Mouse (Mus musculus) hindbrain, embryonic 15.5 days (tissue): ENCODE results near the gene Nadk. TPM values are rescaled to one million over a fixed set of nuclear protein-coding genes. Genes with fewer than 3 reads are reported as not detected.

Source experiments
- ATAC-seq: fragments of 200-750 bp; cut with Nextera tagmentation; 2 replicates; pipeline ENCODE4 v1.8.0; 2017; ENCODE audit warnings: low read depth, moderate number of reproducible peaks, moderate TSS enrichment; ENCODE audit not compliant: low FRiP score
- H3K27ac ChIP-seq: fragments of 300-500 bp; sonication (generic); replicated peaks from 2 replicates; pipeline ENCODE4 v1.5.1; 2015; ENCODE audit warnings: mild to moderate bottlenecking, inconsistent platforms
- H3K27me3 ChIP-seq: fragments of 300-500 bp; sonication (generic); 2 replicates; pipeline ENCODE4 v1.6.1; 2015; ENCODE audit warnings: control low read depth, inconsistent platforms
- H3K36me3 ChIP-seq: fragments of 300-500 bp; sonication (generic); 2 replicates; pipeline ENCODE4 v1.6.1; 2015; ENCODE audit warnings: control low read depth, inconsistent platforms
- H3K4me1 ChIP-seq: fragments of 300-500 bp; sonication (generic); replicated peaks from 2 replicates; pipeline ENCODE4 v1.6.1; 2015; ENCODE audit warnings: control low read depth, inconsistent platforms
- H3K4me2 ChIP-seq: fragments of 300-500 bp; sonication (generic); 2 replicates; pipeline ENCODE4 v1.6.1; 2015; ENCODE audit warnings: moderate library complexity, mild to moderate bottlenecking, inconsistent platforms
- H3K4me3 ChIP-seq: fragments of 300-500 bp; sonication (generic); 2 replicates; pipeline ENCODE4 v1.5.1; 2015; ENCODE audit warnings: mild to moderate bottlenecking, inconsistent platforms
- H3K9ac ChIP-seq: fragments of 300-500 bp; sonication (generic); 2 replicates; pipeline ENCODE4 v1.6.1; 2015; ENCODE audit warnings: inconsistent platforms
- H3K9me3 ChIP-seq: fragments of 300-500 bp; sonication (generic); 2 replicates; pipeline ENCODE4 v1.6.1; 2016; ENCODE audit warnings: control low read depth, inconsistent platforms
- WGBS: fragments of 180-500 bp; shearing (Covaris S2); methylation state at CpG from one replicate; pipeline ENCODE4 v1.1.7; 2015; 5-methylcytosine and 5-hydroxymethylcytosine counted together
- polyA plus RNA-seq: library from polyadenylated mRNA; unstranded; fragments of >200 nt; fragmentation: Nextera tagmentation; extraction: Ambion mirVana; gene quantifications from 2 replicates; pipeline ENCODE4 v1.2.1, GENCODE M21; 2015

Nadk gene
- polyA plus RNA-seq, 1 experiment from 2014 or later = 85.9 TPM

GRCm38 (mm10) chr4:155573155-155573554 lies 11.0 kb downstream of the Nadk start:
- no peak overlapping the region for H3K27ac ChIP-seq
- no peaks in the 10 kb centered on the region for H3K27me3 ChIP-seq
- H3K9ac ChIP-seq = no peak overlapping the region
- no peak overlapping the region for H3K4me3 ChIP-seq
- no peak overlapping the region for H3K4me2 ChIP-seq
- ATAC-seq = no peak
- H3K4me1 ChIP-seq = no peaks in the 10 kb centered on the region
- WGBS = 94% methylated on average over 2 of the region's 2 CpGs
- peaks cover 13% of the 10 kb centered on the region for H3K36me3 ChIP-seq
- H3K9me3 ChIP-seq = no peaks in the 10 kb centered on the region

DNA sequence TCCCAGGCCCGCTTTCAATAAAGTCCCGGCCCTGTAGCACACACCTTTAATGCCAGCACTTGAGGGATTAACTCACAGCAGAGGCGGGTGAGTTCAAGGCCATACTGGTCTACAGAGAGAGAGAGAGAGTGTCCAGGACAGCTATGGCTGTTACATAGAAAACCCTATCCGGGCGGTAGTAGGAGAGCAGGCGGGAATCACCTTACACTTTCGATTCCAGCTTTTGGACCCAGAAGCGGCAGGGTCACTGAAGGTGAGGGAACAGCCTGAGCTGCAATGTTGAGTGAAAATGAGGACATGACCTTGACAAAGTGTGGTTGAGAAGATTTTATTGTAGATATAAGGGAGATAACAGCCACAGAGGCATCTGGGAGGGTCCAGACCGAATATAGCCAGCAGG lies 11.7 kb downstream of the Nadk start:
- no peaks in the 10 kb centered on the region for H3K4me1 ChIP-seq
- peaks cover 20% of the 10 kb centered on the region for H3K36me3 ChIP-seq
- WGBS = 96% methylated on average over 9 of the region's 9 CpGs
- H3K27ac ChIP-seq = no peak overlapping the region
- no peak overlapping the region for H3K9ac ChIP-seq
- no peaks in the 10 kb centered on the region for H3K9me3 ChIP-seq
- no peak overlapping the region for H3K4me2 ChIP-seq
- H3K4me3 ChIP-seq = no peak overlapping the region
- ATAC-seq = no peak
- H3K27me3 ChIP-seq = no peaks in the 10 kb centered on the region

DNA sequence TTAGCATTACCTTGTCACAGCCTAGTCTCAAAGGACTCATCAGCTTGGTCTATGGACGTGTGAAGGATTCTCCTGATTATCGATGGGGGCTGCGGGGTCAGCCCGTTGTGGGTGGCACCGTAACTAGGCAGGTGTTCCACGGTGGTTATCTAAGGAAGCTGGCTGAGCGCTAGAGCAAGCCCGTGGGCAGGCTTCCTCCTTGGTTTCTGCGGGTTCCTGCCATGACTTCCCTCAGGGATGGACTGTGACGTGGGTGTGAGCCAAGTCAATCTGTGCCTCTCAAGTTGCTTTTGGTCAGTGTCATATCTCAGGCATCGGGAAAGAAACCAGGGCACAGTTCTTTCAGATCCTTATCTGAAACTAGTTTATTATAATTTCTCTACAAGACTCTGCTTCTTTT lies 12.8 kb downstream of the Nadk start:
- H3K9ac ChIP-seq = no peak overlapping the region
- WGBS = 92% methylated on average over 11 of the region's 11 CpGs
- no peaks in the 10 kb centered on the region for H3K27me3 ChIP-seq
- no peaks in the 10 kb centered on the region for H3K9me3 ChIP-seq
- ATAC-seq = no peak
- H3K27ac ChIP-seq = no peak overlapping the region
- H3K4me2 ChIP-seq = no peak overlapping the region
- H3K36me3 ChIP-seq = peaks cover 30% of the 10 kb centered on the region
- H3K4me3 ChIP-seq = no peak overlapping the region
- no peaks in the 10 kb centered on the region for H3K4me1 ChIP-seq

DNA sequence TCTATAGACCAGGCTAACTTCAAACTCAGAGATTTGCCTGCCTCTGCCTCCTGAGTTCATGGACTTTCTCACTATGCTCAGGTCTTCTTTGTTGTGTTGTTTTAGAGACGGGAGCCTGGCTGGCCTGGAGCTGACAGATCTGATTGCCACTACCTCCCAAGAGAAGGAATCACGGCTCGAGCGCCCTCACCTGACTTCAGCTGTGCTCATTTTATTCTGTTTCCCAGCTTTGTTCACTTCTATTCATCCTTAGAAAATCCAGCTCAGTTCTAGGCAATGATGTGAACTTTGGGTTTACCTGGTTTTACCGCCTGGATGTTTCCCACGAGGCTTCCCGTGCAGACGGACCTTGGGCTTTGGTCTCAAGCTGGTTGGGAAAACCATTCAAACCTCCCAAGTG lies 13.3 kb downstream of the Nadk start:
- H3K9me3 ChIP-seq = no peaks in the 10 kb centered on the region
- H3K9ac ChIP-seq = no peak overlapping the region
- H3K27me3 ChIP-seq = no peaks in the 10 kb centered on the region
- H3K4me1 ChIP-seq = no peaks in the 10 kb centered on the region
- no peak overlapping the region for H3K4me3 ChIP-seq
- H3K27ac ChIP-seq = no peak overlapping the region
- no peak overlapping the region for H3K4me2 ChIP-seq
- ATAC-seq = no peak
- peaks cover 32% of the 10 kb centered on the region for H3K36me3 ChIP-seq
- 80% methylated on average over 8 of the region's 8 CpGs for WGBS

DNA sequence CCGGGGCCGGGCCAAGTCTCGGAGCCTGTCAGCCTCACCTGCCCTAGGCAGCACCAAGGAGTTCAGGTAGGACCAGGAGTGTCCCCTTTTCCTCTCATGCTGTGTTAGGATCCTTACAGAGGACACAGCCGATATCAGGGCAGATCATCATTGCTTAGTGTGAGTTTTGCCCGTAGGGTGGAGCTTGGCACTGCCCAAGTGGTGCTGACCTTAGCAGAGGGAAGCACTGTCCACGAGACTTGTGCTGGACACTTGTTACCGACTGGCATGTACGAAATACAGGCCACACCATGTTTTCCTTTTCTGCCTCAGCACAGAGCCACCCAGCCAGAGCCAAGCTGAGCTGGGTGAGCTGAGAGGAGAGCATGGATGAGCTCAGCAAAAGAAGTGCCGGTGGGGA lies 15.0 kb downstream of the Nadk start:
- no peaks in the 10 kb centered on the region for H3K4me1 ChIP-seq
- H3K4me2 ChIP-seq = no peak overlapping the region
- H3K27me3 ChIP-seq = no peaks in the 10 kb centered on the region
- WGBS = 95% methylated on average over 9 of the region's 9 CpGs
- H3K9ac ChIP-seq = no peak overlapping the region
- H3K9me3 ChIP-seq = no peaks in the 10 kb centered on the region
- peaks cover 34% of the 10 kb centered on the region for H3K36me3 ChIP-seq
- H3K27ac ChIP-seq = no peak overlapping the region
- ATAC-seq = no peak
- H3K4me3 ChIP-seq = no peak overlapping the region

DNA sequence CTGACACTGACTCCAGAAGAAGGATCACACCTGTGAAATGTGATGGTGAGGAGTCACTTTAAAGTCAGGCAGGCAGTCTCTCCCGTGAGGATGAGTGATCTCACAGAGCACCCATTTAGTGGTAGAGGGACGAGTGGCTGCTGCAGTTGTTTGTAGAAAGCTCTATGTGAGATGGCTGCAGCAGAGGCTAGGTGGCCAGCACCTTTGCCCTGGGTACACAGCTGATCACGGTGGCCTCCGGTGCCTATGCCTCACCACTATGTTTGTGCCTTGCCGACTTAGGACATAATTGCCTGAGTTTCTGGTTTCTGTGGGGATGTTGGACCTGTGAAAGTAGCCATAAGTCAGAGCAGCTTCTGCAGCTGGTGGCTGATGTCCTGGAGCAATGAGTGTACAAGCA lies 15.6 kb downstream of the Nadk start:
- no peaks in the 10 kb centered on the region for H3K4me1 ChIP-seq
- H3K27me3 ChIP-seq = no peaks in the 10 kb centered on the region
- peaks cover 39% of the 10 kb centered on the region for H3K36me3 ChIP-seq
- H3K4me3 ChIP-seq = no peak overlapping the region
- ATAC-seq = no peak
- H3K9me3 ChIP-seq = no peaks in the 10 kb centered on the region
- H3K27ac ChIP-seq = no peak overlapping the region
- H3K9ac ChIP-seq = no peak overlapping the region
- H3K4me2 ChIP-seq = no peak overlapping the region
- 92% methylated on average over 5 of the region's 5 CpGs for WGBS

DNA sequence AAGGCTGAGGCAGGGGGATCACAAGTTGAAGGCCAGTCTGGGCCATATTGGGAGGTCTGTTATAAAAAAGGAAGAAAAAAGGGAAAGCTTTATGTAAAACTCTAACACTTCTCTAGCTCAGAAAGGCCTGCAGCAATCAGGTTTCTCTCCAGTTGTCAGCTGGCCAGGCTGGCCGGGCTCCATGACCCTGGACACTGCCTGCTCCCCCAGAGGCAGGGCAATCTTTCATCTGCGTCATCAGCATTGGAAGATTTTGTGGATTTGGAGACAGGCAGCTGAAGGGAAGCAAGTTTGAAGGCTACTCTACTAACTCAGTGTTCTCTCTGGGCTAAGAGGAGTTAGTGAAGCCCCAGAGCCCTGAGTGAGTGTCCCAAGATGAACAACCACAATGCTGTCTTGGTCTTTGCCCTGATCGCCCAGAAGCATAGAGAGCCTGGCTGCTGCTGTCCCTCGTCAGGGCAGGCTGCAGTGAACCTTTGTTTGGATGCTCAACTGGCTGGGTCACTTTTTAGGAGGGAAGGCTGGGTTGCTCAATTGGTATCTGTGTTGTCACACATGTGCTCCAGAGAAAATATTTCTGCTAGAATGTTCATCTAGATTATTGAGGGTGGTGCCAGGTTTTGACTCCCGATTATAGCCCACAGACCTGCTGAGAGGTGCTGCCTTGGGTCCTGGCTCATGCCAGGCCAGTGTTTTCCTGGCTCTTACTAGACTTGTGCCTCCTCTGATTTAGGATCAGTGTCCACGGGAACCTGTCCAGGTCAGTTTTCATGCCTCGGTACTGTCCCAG lies 16.4 kb downstream of the Nadk start:
- Histone ChIP-seq H3K4me1 (no peaks in the 10 kb centered on the region), H3K9me3 (no peaks in the 10 kb centered on the region), H3K27me3 (no peaks in the 10 kb centered on the region), H3K4me3 (no peak overlapping the region), H3K4me2 (no peak overlapping the region), H3K27ac (no peak overlapping the region), H3K9ac (no peak overlapping the region), H3K36me3 (peaks cover 44% of the 10 kb centered on the region)
- no peak for ATAC-seq
- 92% methylated on average over 7 of the region's 7 CpGs for WGBS

DNA sequence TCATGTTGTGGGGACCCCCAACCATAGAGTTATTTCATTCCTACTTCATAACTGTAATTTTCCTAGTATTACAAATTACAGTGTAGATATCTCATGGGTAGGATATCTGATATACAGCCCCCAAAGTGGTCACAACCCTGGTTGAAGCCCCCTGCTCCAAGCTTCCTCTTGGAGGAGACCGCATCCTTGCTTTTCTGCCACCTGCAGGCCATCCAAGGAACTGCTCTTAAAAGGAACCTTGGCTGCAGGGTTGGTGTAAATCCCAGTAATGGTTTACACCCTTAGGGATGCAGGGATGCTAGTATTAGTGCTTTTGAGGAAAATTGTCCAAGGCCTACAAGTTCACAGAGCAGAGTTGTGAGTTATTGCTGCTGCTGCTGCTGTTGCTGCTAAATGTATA lies 18.2 kb downstream of the Nadk start:
- peaks cover 62% of the 10 kb centered on the region for H3K36me3 ChIP-seq
- WGBS = 32% methylated on average over 1 of the region's 1 CpGs
- no peaks in the 10 kb centered on the region for H3K4me1 ChIP-seq

GRCm38 (mm10) chr4:155582279-155582905 lies 20.2 kb downstream of the Nadk start:
- Histone ChIP-seq H3K4me1 (no peaks in the 10 kb centered on the region), H3K27me3 (no peaks in the 10 kb centered on the region), H3K4me2 (no peak overlapping the region), H3K9ac (no peak overlapping the region), H3K9me3 (no peaks in the 10 kb centered on the region), H3K4me3 (no peak overlapping the region), H3K36me3 (peaks cover 74% of the 10 kb centered on the region), H3K27ac (no peak overlapping the region)
- ATAC-seq = no peak
- whole genome bisulfite sequencing = 96% methylated on average over 6 of the region's 6 CpGs

More for the DNA sequence above, 18.2 kb downstream of the Nadk start:
- no peak for ATAC-seq
- Histone ChIP-seq H3K27ac (no peak overlapping the region), H3K9ac (no peak overlapping the region), H3K4me2 (no peak overlapping the region), H3K4me3 (no peak overlapping the region), H3K9me3 (no peaks in the 10 kb centered on the region), H3K27me3 (no peaks in the 10 kb centered on the region)

GRCm38 (mm10) chr4:155589356-155589755 lies 27.2 kb downstream of the Nadk start:
- Histone ChIP-seq H3K4me2 (no peak overlapping the region), H3K9ac (no peak overlapping the region), H3K36me3 (peaks cover 59% of the 10 kb centered on the region), H3K4me1 (no peaks in the 10 kb centered on the region), H3K27ac (no peak overlapping the region), H3K4me3 (no peak overlapping the region), H3K9me3 (no peaks in the 10 kb centered on the region), H3K27me3 (no peaks in the 10 kb centered on the region)
- ATAC-seq = no peak
- 93% methylated on average over 5 of the region's 5 CpGs for WGBS

- Histone ChIP-seq H3K27me3 (no peaks in the 10 kb centered on the region), H3K4me1 (no peaks in the 10 kb centered on the region), H3K4me3 (no peak overlapping the region), H3K27ac (no peak overlapping the region), H3K9ac (no peak overlapping the region), H3K4me2 (no peak overlapping the region), H3K9me3 (no peaks in the 10 kb centered on the region), H3K36me3 (peaks cover 42% of the 10 kb centered on the region)
- no peak for ATAC-seq
- 91% methylated on average over 7 of the region's 7 CpGs for WGBS
These were observed 29.0 kb downstream of the Nadk start for GRCm38 (mm10) chr4:155591012-155591719.

GRCm38 (mm10) chr4:155593780-155594179 lies 31.6 kb downstream of the Nadk start:
- no peak overlapping the region for H3K9ac ChIP-seq
- H3K9me3 ChIP-seq = no peaks in the 10 kb centered on the region
- 38% methylated on average over 1 of the region's 1 CpGs for whole genome bisulfite sequencing
- no peaks in the 10 kb centered on the region for H3K27me3 ChIP-seq
- H3K4me1 ChIP-seq = no peaks in the 10 kb centered on the region
- peaks cover 21% of the 10 kb centered on the region for H3K36me3 ChIP-seq
- H3K27ac ChIP-seq = no peak overlapping the region
- H3K4me3 ChIP-seq = no peak overlapping the region
- no peak overlapping the region for H3K4me2 ChIP-seq
- ATAC-seq = no peak
